Mouse (Mus musculus) lung, adult 10 weeks (tissue): ENCODE data around the gene Gpr31b. TPM values are rescaled to one million over a fixed set of nuclear protein-coding genes. Genes with fewer than 3 reads are reported as not detected.

Experiments used
- polyA plus RNA-seq: library from polyadenylated mRNA; stranded (reverse); fragments of 350-450 nt; fragmentation: Illumina TruSeq; extraction: RNeasy Lipid Tissue Mini Kit (QIAGEN cat#74804); gene quantifications from one replicate; pipeline ENCODE4 v1.2.3, GENCODE M21; 2014; ENCODE audit warnings: low read depth, low replicate concordance; ENCODE audit not compliant: insufficient read depth

Gpr31b gene
- polyA plus RNA-seq: not detected

GRCm38 (mm10) chr17:13052124-13052813 is at the start of gene Gpr31b:
Gene Gpr31b, minus strand, starts transcription at chr17:13052296.

GRCm38 (mm10) chr17:13060804-13061203 is 8.7 kb upstream of the Gpr31b start, which contains the start of gene Tcp10b:
Gene Tcp10b, plus strand, starts transcription at chr17:13061104.

GRCm38 (mm10) chr17:13006546-13006945 is 45.5 kb downstream of the Gpr31b start, which contains the start of gene Sod2:
Gene Sod2, plus strand, starts transcription at chr17:13006846.

Other genes starting within 250 kb of the Gpr31b start
- not detected for gene Mas1, start 184.2 kb downstream of the Gpr31b start, polyA plus RNA-seq
- not detected for gene Mrgprh, start 176.3 kb downstream of the Gpr31b start, polyA plus RNA-seq
- 0.53 TPM for gene Pnldc1, start 142.1 kb downstream of the Gpr31b start, polyA plus RNA-seq
- 126 TPM for gene Tcp1, start 136.6 kb downstream of the Gpr31b start, polyA plus RNA-seq
- gene Mrpl18, start 136.0 kb downstream of the Gpr31b start, polyA plus RNA-seq: 36.4 TPM
- gene Acat3, start 111.7 kb downstream of the Gpr31b start, polyA plus RNA-seq: 0.56 TPM
- gene Acat2, start 91.5 kb downstream of the Gpr31b start, polyA plus RNA-seq: 27.9 TPM
- gene Wtap, start 58.1 kb downstream of the Gpr31b start, polyA plus RNA-seq: 59.6 TPM
- gene Sod2, start 45.5 kb downstream of the Gpr31b start, polyA plus RNA-seq: 95.5 TPM
- 0.10 TPM for gene Tcp10b, start 8.8 kb upstream of the Gpr31b start, polyA plus RNA-seq
- gene Unc93a, start 79.5 kb upstream of the Gpr31b start, polyA plus RNA-seq: 0.11 TPM
- gene Smok2a, start 168.9 kb upstream of the Gpr31b start, polyA plus RNA-seq: not detected
- not detected for gene Smok2b, start 178.0 kb upstream of the Gpr31b start, polyA plus RNA-seq